Mouse (Mus musculus): ENCODE results near the gene Hbs1l. TPM values are rescaled to one million over a fixed set of nuclear protein-coding genes. Genes with fewer than 3 reads are reported as not detected.

Gene Hbs1l
- total RNA-seq, 2 experiments from 2014 or later: 70.1 to 74.9 TPM

DNA sequence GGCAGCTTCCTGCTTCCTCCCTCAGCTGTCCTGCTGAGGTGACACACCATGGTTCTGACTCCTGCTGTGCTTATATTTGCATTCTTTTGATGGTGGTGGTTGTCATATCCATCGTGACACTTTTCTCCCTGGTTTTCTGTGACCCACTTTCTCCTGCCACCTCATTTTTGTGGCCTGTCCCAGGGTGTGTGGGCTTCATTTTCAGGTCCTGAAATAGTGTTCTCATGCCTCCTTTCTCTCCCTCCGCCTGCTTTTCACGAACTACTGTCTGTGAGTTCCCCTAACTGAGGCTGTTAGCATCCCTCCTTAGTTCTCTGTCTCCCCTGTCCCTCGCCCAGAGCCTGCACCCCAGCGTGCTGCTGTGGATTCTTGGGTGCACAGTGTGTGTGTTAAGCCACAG, 58.1 kb downstream of the Hbs1l start:
- no peak for DNase-seq (ENCODE audit: low spot score)
- intact Hi-C loops (cut with DNase I): no loop called here

DNA sequence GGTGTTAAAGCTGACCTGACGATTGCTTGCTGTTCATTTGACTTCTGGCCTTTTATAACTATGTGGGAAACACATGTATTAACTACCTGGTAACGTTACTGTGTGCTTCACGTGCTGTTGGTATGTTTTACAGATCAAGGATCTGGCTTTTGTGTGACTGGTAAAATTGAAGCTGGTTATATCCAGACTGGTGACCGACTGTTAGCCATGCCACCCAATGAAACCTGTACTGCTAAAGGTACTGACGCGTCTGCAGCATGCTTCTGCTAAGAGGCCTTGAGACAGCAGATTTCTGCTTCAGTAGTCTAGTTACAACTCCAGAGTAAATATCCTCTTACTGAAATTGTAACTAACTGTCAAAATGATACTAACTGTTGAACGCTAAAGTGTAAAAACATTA, 58.7 kb downstream of the Hbs1l start:
- no peak for DNase-seq (ENCODE audit: low spot score)
- intact Hi-C loops (cut with DNase I): no loop called here

DNA sequence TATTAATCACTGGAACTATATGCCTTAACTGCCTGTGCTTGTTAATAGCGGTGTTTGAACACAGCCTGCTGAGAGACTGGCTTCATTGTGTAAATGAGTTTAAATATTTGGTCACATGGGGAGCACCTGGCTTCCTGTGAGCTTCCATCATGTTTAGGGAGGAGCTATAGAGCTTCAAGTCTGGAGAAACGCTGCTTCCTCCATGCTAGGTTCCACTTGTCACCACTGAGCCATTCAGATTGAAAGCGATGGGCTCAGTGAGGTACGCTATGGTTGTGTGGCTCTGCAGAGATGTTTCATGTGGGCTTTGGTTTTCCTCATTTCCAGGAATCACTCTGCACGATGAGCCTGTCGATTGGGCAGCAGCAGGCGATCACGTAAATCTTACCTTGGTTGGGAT, 62.2 kb downstream of the Hbs1l start:
- no peak for DNase-seq (ENCODE audit: low spot score)
- intact Hi-C loops (cut with DNase I): no loop called here

DNA sequence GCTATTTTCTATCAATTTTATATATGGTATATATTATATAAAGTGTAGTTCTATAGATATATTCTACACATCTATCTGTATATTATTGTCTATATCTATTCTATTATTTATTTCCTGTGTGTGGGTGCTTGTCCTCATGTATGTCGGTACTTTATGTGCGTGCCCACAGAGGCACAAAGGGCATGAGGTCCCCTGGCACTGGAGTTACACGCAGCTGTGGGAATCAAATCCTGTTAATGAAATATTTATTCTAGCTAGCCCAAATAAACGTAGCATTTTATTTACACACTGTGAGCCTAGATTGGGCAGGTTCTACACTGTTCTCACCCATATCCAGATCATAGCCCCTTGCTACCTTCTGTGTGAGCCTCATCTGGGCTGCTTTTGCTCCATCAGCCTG, 63.3 kb downstream of the Hbs1l start:
- DNase-seq (ENCODE audit: low spot score): no peak
- intact Hi-C loops (cut with DNase I): no loop called here

DNA sequence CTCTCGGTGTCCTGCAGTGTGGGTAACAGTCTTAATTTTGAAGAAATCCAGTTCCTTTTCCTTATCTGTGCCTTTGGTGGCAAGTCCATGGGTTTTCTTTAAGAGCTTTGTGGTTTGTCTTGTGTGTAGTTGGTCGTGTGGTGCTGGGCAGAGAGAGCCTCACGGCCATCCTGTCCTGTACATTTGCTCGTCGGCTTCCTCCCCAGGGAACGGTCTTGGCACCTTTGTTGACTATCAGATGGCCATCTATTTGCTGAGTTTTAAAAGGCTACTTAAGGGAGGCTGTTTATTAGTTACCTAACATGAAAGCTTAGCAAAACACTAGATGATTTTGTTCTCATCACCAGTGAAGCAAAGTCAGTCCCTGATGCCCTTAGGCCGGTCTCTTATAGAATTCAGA, 66.1 kb downstream of the Hbs1l start:
- intact Hi-C loops (cut with DNase I): no loop called here
- no peak for DNase-seq (ENCODE audit: low spot score)

GRCm38 (mm10) chr10:21363297-21363696, 67.5 kb downstream of the Hbs1l start:
- intact Hi-C loops (cut with DNase I): no loop called here

DNA sequence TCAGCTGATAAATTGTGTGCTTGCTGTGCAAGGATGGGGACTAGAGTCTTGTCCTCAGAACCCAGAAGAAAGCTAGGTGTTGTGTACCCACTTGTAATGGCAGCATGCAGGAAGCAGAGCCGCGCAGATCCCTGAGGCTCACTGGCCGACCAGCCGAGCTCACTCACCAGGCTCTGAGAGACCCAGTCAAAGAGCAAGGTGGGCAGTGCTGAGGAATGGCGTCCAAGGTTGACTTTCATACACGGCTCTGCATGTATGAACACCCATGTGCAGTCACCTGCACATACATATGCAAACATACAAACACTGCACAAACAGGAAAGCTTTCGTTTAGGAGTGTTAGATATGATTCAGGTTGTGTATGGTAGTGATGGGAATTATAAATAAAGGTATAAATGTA, 69.2 kb downstream of the Hbs1l start:
- intact Hi-C loops (cut with DNase I): no loop called here
- no peak for DNase-seq (ENCODE audit: low spot score)

More at GRCm38 (mm10) chr10:21363297-21363696, 67.5 kb downstream of the Hbs1l start:
- no peak for DNase-seq (ENCODE audit: low spot score)

- intact Hi-C loops (cut with DNase I): no loop called here
- no peak for DNase-seq (ENCODE audit: low spot score)
Observed at GRCm38 (mm10) chr10:21365897-21366296, 70.1 kb downstream of the Hbs1l start.

GRCm38 (mm10) chr10:21366471-21366870, 70.7 kb downstream of the Hbs1l start:
- intact Hi-C loops (cut with DNase I): no loop called here
- no peak for DNase-seq (ENCODE audit: low spot score)

DNA sequence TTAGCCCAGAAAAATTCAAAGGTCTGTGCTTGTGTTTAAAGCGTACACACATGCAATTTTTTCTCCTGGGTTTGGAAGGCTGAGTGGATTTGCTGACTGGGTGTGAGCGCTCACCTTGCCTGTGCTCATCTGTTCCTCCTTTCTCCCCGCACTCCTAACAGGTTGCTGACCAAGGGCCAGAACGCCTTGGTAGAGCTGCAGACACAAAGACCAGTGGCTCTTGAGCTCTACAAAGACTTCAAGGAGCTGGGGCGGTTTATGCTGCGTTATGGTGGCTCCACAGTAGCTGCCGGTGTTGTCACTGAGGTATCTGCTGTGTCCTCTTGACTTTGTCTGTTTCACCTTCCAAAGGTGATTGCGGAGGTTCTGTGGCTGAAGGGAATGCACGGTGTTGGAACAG, 71.7 kb downstream of the Hbs1l start:
- no peak for DNase-seq (ENCODE audit: low spot score)
- intact Hi-C loops (cut with DNase I): no loop called here

GRCm38 (mm10) chr10:21369586-21369985, 73.8 kb downstream of the Hbs1l start:
- intact Hi-C loops (cut with DNase I): no loop called here

DNA sequence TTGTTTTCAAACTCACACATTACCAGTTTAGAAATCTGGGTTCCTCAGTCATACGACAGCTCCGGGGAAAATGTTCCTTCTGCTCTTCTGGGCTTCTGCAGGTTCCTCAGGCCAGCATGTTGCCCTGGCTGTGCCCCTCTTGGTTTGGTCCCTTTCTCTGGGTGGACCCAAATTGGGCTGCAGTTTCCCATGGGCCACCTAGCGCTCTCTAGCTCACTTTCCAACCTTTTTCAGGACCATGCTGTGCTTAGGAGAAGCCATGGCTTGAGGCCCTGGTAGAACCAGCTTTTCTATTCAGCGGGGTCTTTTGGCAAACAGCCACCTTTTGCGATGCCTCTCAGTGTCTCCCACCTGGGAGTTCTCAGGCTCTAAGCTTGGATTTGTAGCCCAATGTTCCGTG, 76.5 kb downstream of the Hbs1l start:
- intact Hi-C loops (cut with DNase I): no loop called here
- no peak for DNase-seq (ENCODE audit: low spot score)

More at GRCm38 (mm10) chr10:21369586-21369985, 73.8 kb downstream of the Hbs1l start:
- no peak for DNase-seq (ENCODE audit: low spot score)

DNA sequence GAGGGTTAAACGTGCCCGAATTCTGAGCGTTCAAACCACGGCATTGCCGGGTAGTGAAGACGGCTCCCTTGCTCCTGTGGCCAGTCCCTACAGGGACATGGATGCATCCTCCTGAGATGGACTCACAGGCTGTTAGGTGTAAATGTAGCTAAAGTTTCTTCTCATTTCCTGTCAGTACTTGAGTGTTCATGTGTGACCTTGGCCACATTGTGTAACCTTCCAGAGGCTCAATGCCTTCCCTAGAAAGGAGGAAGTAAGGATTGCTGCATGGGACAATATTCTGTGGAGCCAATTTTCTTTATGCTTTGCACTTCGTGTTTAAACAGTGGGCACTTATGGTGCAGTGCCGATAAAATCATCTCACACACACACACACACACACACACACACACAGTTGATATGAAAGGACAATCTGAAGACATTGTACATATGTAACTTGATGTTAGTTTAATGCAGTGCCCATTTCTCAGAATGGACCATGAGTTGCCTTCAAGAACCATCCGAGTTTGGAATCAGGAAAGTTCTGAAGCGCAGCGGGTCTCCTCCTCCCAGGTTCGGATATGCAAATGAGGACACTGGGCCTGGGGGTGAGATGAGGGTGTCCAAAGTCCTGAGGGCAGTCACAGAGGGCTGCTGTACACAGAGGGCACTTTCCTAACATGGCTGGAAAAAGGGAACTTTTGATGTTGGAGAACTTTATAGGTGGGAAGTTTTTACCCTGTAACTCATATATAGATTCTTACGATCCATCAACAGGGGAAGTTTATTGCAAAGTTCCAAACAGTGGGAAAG, 81.1 kb downstream of the Hbs1l start, which contains the start of gene Aldh8a1:
TSS of gene Aldh8a1 (plus strand) at position 610 of the 792 bp plus-strand sequence.
- no peak for DNase-seq (ENCODE audit: low spot score)
- intact Hi-C loops (cut with DNase I): no loop called here

DNA sequence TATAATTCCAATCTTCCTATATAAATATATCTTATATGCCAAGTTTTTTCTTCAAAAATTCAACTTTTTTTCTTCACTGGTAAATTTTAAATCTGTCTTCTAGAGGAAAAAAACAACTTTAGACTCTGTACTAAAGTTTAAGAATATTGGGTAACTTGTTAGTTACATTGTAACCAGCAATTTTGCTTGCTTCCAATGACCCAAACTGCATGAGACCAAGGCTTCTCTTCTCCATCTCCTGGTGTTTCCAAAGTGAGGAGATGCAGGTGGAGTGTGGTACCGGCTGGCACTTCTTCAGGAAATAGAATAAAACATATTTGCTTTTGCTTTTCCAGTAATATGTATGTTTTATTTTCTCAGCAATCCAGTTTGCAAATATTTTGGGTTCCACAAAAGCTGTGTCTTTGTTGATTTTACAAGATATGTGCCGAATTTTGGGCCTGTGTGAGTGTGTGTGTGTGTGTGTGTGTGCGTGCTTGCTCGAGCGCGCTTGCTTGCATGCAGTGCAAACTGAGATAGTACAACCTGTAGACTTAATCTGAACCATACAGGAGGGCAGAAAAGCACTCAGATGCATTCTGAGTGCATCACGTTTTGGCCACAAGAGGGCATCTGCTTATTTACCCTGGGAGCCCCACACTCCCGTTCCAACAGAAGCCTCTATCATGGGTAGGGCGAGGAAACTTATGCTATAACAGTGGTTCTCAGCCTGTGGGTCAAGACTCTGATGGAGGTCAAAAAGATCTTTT, 82.6 kb downstream of the Hbs1l start:
- intact Hi-C loops (cut with DNase I): no loop called here
- no peak for DNase-seq (ENCODE audit: low spot score)

DNA sequence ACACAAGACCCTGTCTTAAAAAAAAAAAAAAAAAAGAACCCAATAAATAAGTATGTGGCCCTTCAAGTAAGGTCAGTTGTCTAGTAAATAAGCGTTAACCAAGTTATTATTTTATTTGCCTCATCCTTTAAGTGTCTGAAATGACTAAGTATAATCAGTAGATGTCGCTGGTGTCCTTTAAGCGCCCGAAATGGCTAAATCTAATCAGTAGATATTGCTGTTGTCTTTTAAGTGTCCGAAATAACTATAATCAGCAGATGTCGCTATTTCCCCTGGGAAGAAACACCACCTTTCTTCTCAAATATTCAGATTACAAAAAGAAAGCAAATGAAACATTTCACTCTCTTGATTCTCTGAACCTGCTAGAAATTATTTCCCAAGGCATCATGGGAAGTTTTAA, 87.1 kb downstream of the Hbs1l start:
- DNase-seq (ENCODE audit: low spot score): no peak
- intact Hi-C loops (cut with DNase I): loop anchor here (1.0 to 5.0 kb wide), 3 partner anchors 82 to 627 kb away; no protein-coding TSS in a partner anchor

DNA sequence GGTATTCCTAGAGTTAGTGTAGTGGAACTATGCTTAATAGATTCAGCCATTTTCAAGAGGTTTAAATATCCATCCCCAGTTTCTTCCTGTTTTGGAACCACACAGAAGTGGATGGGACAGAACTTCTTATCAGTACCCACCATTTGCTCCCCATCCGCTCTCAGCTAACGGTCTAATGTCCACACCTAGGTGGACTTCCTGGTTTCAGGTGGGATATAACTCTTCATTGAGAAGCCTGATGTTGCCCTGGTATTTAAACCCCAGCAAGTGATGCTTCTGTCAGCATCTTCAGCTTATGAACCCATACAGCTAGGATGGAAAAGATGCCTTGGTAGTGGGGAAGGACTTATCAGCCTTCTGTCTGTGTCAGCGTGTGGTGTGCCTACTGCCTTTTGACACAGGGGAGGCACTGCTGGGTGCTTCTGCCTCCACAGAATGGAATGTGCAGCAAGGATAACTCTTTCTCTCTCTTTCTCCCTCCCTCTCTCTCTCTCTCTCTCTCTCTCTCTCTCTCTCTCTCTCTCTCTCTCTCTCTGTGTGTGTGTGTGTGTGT, 89.4 kb downstream of the Hbs1l start:
- intact Hi-C loops (cut with DNase I): no loop called here
- DNase-seq (ENCODE audit: low spot score): no peak

GRCm38 (mm10) chr10:21389075-21389474, 93.3 kb downstream of the Hbs1l start:
- DNase-seq (ENCODE audit: low spot score): no peak
- intact Hi-C loops (cut with DNase I): no loop called here

GRCm38 (mm10) chr10:21390440-21390839, 94.7 kb downstream of the Hbs1l start:
- intact Hi-C loops (cut with DNase I): no loop called here
- DNase-seq (ENCODE audit: low spot score): no peak

DNA sequence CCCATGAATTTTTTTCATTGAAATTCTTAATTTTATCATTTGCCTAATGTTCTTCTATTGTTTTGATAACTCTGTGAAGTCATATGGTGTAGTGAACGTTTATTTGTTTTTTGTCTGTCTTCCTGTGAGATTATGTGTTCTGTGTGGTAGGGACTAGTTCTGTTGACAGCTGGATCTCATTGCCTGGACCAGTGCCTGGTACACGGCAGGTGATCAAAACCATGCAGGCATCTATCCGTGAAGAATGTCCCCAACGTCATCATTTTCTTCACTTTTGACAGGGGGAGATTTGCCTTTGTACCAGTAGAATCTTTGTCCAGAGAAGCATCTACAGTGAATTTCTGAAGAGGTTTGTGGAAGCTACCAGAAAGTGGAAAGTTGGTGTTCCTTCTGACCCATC, 95.5 kb downstream of the Hbs1l start:
- intact Hi-C loops (cut with DNase I): no loop called here
- no peak for DNase-seq (ENCODE audit: low spot score)

GRCm38 (mm10) chr10:21393390-21393789, 97.6 kb downstream of the Hbs1l start:
- DNase-seq (ENCODE audit: low spot score): no peak
- intact Hi-C loops (cut with DNase I): no loop called here
